Mouse (Mus musculus): ENCODE data around the gene Gmeb1.

DNA sequence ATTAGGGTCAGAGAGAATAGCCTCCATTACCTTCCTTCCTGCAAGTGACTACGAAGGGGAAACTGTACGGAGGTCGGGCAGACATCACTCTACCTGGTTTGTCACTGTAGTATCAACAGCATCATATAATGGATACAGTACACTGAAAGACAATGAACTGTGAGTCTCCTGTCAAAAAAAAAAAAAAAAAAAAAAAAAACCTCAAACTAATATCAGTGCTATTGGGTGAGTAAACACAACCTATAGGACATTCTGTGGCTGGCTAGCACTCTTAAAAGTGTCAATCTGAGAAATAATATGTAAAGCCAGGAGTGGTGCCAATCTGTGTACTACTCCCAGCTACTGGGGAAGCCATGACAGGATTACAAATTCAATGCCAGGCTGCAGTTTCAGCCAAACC, 78.2 kb downstream of the Gmeb1 start:
- no peak for TF ChIP-seq CTCF (IDR thresholded peaks at IDR 0.05)
- TF ChIP-seq EP300 (IDR thresholded peaks at IDR 0.05): no peak
